Mouse (Mus musculus): ENCODE measurements around the gene Card11.

Gene Card11

GRCm38 (mm10) chr5:140831064-140831431 lies 169.3 kb downstream of the Card11 start:
- no peak for DNase-seq

- peak; percentile 96 to 98 for DNase-seq
Measured at GRCm38 (mm10) chr5:140830314-140831063, 169.9 kb downstream of the Card11 start, which contains the start of gene Gna12. Gene Gna12 (minus strand): TSS chr5:140830431.

GRCm38 (mm10) chr5:140829911-140830294 lies 170.5 kb downstream of the Card11 start:
- peak; percentile 47 to 58 for DNase-seq

- DNase-seq = no peak
Measured at GRCm38 (mm10) chr5:140829081-140829910, 171.1 kb downstream of the Card11 start.

- no peak for DNase-seq
Measured at GRCm38 (mm10) chr5:140828363-140828762, 172.0 kb downstream of the Card11 start.

GRCm38 (mm10) chr5:140827896-140828295 lies 172.5 kb downstream of the Card11 start:
- no peak for DNase-seq

- DNase-seq = no peak
Measured at GRCm38 (mm10) chr5:140827413-140827812, 173.0 kb downstream of the Card11 start.

- DNase-seq = no peak
Measured at GRCm38 (mm10) chr5:140826796-140827195, 173.6 kb downstream of the Card11 start.

- DNase-seq = no peak
Measured at GRCm38 (mm10) chr5:140826118-140826517, 174.3 kb downstream of the Card11 start.

GRCm38 (mm10) chr5:140824126-140824525 lies 176.3 kb downstream of the Card11 start:
- no peak for DNase-seq

- no peak for DNase-seq
Measured at GRCm38 (mm10) chr5:140823386-140823785, 177.0 kb downstream of the Card11 start.
